Mouse (Mus musculus) small intestine, adult 2 months (tissue): Measurements from ENCODE around the gene Mfsd2b. TPM values are rescaled to one million over a fixed set of nuclear protein-coding genes. Genes with fewer than 3 reads are reported as not detected.
"Not testable (repeated sequence)": the region's sequence is repeated elsewhere in the genome, so short reads cannot be mapped to it uniquely, and the experiment has no call there.

ENCODE experiments used
- H3K27ac ChIP-seq: fragments of 200-500 bp; 2 replicates; pipeline ENCODE4 v1.5.1; 2012; ENCODE audit warnings: low read depth, low read length, control low read depth, inconsistent platforms; ENCODE audit not compliant: insufficient read depth
- H3K27me3 ChIP-seq: fragments of 200-500 bp; 2 replicates; pipeline ENCODE4 v1.6.1; 2012; ENCODE audit warnings: mild to moderate bottlenecking, moderate library complexity, low read length, inconsistent platforms; ENCODE audit not compliant: control insufficient read depth, insufficient read depth
- H3K36me3 ChIP-seq: fragments of 200-500 bp; 2 replicates; pipeline ENCODE4 v1.6.1; 2012; ENCODE audit warnings: mild to moderate bottlenecking, low read length, control low read depth, inconsistent platforms; ENCODE audit not compliant: control insufficient read depth, insufficient read depth
- H3K4me1 ChIP-seq: fragments of 200-500 bp; 2 replicates; pipeline ENCODE4 v1.6.1; 2012; ENCODE audit warnings: low read length, inconsistent platforms, mixed read lengths; ENCODE audit not compliant: control insufficient read depth, insufficient read depth, insufficient read length
- H3K4me3 ChIP-seq: fragments of 200-500 bp; 2 replicates; pipeline ENCODE4 v1.5.1; 2012; ENCODE audit warnings: low read depth, mild to moderate bottlenecking, control low read depth, inconsistent platforms, low read length, moderate library complexity
- CTCF ChIP-seq: fragments of 200-500 bp; IDR thresholded peaks from 2 replicates; pipeline ENCODE4 v1.5.1; 2012; ENCODE audit warnings: low read depth, mild to moderate bottlenecking, control low read depth, inconsistent platforms, low read length, moderate library complexity, mixed read lengths; ENCODE audit not compliant: insufficient replicate concordance, insufficient read length; ENCODE audit errors: extremely low read depth
- POLR2A ChIP-seq: fragments of 200-500 bp; IDR thresholded peaks from 2 replicates; pipeline ENCODE4 v1.6.1; 2012; ENCODE audit warnings: low read depth, mild to moderate bottlenecking, control low read depth, inconsistent platforms, low read length, moderate library complexity
- WGBS: fragments of 180-500 bp; shearing (Covaris S2); methylation state at CpG from one replicate; pipeline ENCODE4 v1.1.7; 2018; 5-methylcytosine and 5-hydroxymethylcytosine counted together
- polyA plus RNA-seq: library from polyadenylated mRNA; depleted of rRNA; stranded (reverse); fragments of >200 nt; gene quantifications from 2 replicates; pipeline ENCODE4 v1.2.3, GENCODE M21; 2012

Mfsd2b gene
- polyA plus RNA-seq, 1 experiment, result 6.1 TPM

DNA sequence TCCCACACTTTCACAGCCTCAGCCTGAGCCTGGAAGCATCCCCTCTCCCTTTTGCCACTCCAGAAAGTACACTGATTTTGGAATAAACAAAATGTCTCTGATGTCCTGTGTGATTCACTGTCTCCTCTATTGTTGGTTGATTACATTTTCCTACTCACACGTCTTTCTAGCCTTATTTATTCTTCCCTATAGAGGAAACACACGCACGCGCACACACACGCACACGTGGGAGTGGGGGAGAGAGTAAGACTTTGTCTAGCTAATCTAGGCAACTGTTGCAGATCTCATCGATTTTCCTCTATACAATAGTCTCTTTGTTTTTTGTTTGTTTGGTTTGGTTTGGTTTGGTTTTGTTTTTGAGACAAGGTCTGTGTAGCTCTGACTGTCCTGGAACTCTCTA lies 34.2 kb upstream of the Mfsd2b start:
- TF ChIP-seq POLR2A, result no peak
- TF ChIP-seq CTCF, result no peak
- WGBS, result 79% methylated on average over 7 of the region's 7 CpGs
- Histone ChIP-seq H3K36me3 (peaks cover 4% of the 10 kb centered on the region), H3K4me3 (no peak overlapping the region), H3K4me1 (peaks cover 7% of the 10 kb centered on the region; the same call in 1 of the 2 replicates), H3K27me3 (no peaks in the 10 kb centered on the region), H3K27ac (no peak overlapping the region)

DNA sequence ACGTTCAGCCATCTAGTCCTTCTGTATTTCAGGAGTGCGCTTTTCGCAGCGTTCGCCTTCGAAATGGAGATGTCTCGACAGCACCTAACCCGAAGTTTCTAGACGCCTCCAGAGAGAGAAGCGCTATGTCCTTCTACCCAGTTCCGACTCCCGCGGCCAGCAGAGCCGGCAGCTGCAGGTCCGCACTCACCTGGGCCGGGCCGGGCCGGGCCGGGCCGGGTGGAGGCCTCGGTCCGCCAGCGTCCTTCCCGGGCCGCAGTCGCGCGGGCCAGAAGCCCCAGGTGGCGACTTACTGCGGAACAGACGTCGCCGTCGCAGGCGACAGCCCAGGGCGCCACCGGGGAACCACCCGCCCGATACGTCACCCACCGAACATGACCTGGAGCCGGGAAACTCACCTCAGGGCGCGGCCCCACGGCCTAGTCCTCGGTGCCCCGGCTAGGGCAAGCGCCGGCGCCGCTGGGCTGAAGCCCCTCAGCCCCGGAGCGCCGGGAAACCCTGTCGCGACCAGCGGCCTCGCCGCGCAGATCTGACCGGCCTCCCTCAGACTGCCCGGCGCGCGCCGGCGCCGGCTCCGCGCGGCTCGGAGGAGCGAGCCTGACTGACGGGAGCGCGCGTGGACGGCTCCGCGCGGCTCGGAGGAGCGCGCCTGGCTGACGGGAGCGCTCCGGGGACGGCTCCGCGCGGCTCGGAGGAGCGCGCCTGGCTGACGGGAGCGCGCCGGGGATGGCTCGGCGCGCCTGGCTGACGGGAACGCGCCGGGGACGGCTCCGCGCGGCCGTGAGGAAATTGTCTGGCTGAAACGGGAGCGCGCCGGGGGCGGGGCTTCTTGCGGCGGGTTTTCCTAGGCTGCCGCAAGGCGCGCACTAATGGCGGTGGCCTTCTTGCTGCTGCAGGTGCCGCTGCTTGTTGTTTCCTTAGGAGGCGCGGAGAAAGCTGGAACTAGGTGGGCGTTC lies 33.1 kb upstream of the Mfsd2b start, which contains the start of gene Ubxn2a:
Gene Ubxn2a (minus strand): TSS at position 755 of the 956 bp plus-strand sequence.
- no peak for TF ChIP-seq CTCF
- TF ChIP-seq POLR2A, result peak; percentile 65
- H3K27ac ChIP-seq, result peak within 1 kb of the TSS; percentile 98
- no peaks in the 10 kb centered on the region for H3K27me3 ChIP-seq
- under 1% methylated on average over 125 of the region's 125 CpGs for WGBS
- no peaks in the 10 kb centered on the region; the same call in 1 of the 2 replicates for H3K4me1 ChIP-seq
- H3K36me3 ChIP-seq, result peaks cover 6% of the 10 kb centered on the region
- H3K4me3 ChIP-seq, result peak within 1 kb of the TSS; percentile 93

DNA sequence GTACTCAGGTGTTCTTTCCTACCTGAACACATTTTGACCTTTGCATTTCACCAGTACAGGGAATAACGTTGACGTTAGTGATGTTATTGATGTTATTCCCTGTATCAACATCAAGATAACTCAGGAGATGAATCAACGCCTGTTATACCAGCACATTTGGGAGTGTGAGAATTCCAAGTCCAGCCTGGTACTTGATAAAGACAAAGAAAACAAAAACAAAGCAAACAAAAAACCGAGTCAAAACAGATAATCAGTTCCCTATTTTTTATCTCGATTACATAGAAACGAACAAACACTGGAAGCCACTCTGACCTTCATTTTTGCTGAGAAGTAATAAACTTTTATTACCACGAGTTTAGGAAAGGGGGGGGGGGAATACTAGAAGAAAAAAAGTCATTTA lies 32.3 kb upstream of the Mfsd2b start:
- no peaks in the 10 kb centered on the region; the same call in 1 of the 2 replicates for H3K4me1 ChIP-seq
- peaks cover 7% of the 10 kb centered on the region for H3K36me3 ChIP-seq
- TF ChIP-seq POLR2A (no peak), CTCF (no peak)
- H3K4me3 ChIP-seq, result peak overlapping the region; percentile 93
- WGBS, result 10% methylated on average over 7 of the region's 7 CpGs
- H3K27me3 ChIP-seq, result no peaks in the 10 kb centered on the region
- H3K27ac ChIP-seq, result peak overlapping the region; percentile 98

DNA sequence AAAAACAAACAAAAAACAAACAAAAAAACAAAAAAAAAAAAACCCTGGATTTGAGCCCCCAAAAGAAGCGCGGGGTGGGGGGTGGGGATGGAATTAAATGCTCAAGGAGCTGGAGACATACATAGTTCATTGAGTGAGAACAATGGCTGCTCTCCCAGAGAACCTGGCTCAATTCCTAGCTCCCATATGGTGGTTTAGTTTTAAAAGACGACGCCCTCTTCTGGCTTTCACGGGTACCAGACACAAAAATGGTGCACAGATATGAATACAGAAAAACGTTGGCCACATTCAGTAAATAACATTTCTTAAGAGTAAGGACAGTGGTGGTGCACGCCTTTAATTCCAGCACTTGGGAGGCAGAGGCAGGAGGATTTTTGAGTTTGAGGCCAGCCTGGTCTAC lies 31.8 kb upstream of the Mfsd2b start:
- H3K4me1 ChIP-seq, result no peaks in the 10 kb centered on the region; the same call in 1 of the 2 replicates
- H3K36me3 ChIP-seq, result peaks cover 11% of the 10 kb centered on the region
- peak overlapping the region; percentile 84 for H3K27ac ChIP-seq
- H3K4me3 ChIP-seq, result peak overlapping the region; percentile 29; the same call in 1 of the 2 replicates
- WGBS, result 57% methylated on average over 7 of the region's 7 CpGs
- no peak for TF ChIP-seq POLR2A
- TF ChIP-seq CTCF, result no peak
- no peaks in the 10 kb centered on the region for H3K27me3 ChIP-seq

DNA sequence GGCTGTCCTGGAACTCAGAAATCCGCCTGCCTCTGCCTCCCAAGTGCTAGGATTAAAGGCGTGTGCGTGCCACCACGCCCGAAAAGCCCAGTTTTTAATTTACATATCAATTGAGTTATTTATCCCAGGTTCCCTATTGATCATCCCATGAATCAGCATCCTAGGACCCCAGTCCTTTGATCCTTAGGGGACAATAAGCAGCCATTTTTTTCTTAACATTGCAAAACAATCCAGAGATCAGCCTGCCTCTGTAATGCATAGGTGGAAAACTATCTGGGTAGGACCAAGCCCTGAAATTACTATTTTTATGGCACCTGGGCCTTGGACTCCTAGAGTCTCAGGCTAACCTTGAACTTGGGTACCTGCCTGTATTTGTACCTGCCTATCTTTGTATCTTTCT lies 23.9 kb upstream of the Mfsd2b start:
- no peak overlapping the region for H3K4me3 ChIP-seq
- no peak overlapping the region for H3K27ac ChIP-seq
- H3K27me3 ChIP-seq, result no peaks in the 10 kb centered on the region
- H3K4me1 ChIP-seq, result no peaks in the 10 kb centered on the region
- H3K36me3 ChIP-seq, result peaks cover 22% of the 10 kb centered on the region
- TF ChIP-seq CTCF (no peak), POLR2A (no peak)
- WGBS, result 91% methylated on average over 5 of the region's 5 CpGs

DNA sequence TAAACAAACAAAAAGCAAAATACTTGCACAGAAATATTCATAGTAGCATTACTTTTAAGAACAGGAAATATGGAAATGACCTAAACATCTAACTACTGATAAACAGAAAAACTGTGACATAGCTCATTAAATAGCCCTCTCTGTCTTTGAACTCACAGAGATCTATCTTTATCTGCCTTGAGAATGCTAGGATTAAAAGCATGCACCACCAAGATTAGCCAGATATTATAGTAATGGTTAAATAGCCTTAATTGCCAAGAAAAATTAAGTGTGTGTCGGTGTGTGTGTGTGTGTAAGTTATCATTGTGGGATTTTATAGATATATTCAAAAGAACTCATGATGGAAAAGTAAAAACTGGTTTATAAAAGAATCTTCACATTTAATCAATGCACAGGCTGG lies 15.7 kb upstream of the Mfsd2b start:
- H3K36me3 ChIP-seq, result peaks cover 42% of the 10 kb centered on the region
- TF ChIP-seq CTCF, result no peak
- no peak for TF ChIP-seq POLR2A
- H3K27me3 ChIP-seq, result no peaks in the 10 kb centered on the region
- H3K4me1 ChIP-seq, result no peaks in the 10 kb centered on the region
- 97% methylated on average over 1 of the region's 1 CpGs for WGBS
- no peak overlapping the region for H3K4me3 ChIP-seq
- H3K27ac ChIP-seq, result no peak overlapping the region

DNA sequence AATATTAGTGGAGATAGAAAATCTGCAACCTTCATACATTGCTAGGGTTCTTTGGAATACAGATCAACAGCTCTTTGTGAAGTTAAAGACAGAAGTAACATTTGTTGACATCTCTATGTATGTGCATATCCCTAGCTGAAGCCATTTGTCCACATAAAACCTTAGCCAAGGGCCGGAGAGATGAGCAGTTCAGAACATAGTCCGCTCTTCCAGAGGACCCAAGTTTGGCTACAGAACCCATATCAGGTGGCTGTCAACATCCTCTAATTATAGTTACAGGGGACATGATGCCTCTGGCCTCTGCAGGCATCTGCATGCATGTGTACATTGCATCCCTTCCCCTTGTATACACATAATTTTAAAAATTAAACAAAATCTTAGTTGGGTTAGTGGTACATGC lies 15.1 kb upstream of the Mfsd2b start:
- no peak for TF ChIP-seq CTCF
- no peak for TF ChIP-seq POLR2A
- no peak overlapping the region for H3K4me3 ChIP-seq
- H3K36me3 ChIP-seq, result peaks cover 44% of the 10 kb centered on the region
- H3K4me1 ChIP-seq, result no peaks in the 10 kb centered on the region
- H3K27ac ChIP-seq, result no peak overlapping the region
- H3K27me3 ChIP-seq, result no peaks in the 10 kb centered on the region
- WGBS, result 94% methylated on average over 2 of the region's 2 CpGs

DNA sequence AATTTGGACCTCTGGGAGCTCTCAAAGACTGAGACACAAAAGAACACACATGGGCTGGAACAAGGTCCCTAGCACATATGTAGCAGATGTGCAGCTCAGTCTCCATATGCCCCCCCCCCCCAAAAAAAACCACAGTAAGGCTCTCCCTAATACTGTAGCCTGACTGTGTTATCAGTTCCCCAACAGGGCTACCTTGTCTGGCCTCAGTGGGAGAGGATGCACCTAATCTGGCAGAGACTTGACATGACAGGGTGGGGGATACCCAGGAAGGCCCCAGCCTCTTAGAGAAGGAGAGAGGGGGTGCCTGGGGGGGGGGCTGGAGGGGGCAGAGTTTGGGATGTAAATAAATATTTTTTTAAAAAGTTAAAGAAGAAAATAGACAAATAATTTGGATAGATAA lies 14.6 kb upstream of the Mfsd2b start:
- H3K4me3 ChIP-seq, result no peak overlapping the region
- TF ChIP-seq POLR2A, result no peak
- TF ChIP-seq CTCF, result no peak
- H3K27ac ChIP-seq, result no peak overlapping the region
- H3K27me3 ChIP-seq, result no peaks in the 10 kb centered on the region
- peaks cover 42% of the 10 kb centered on the region for H3K36me3 ChIP-seq
- H3K4me1 ChIP-seq, result no peaks in the 10 kb centered on the region

DNA sequence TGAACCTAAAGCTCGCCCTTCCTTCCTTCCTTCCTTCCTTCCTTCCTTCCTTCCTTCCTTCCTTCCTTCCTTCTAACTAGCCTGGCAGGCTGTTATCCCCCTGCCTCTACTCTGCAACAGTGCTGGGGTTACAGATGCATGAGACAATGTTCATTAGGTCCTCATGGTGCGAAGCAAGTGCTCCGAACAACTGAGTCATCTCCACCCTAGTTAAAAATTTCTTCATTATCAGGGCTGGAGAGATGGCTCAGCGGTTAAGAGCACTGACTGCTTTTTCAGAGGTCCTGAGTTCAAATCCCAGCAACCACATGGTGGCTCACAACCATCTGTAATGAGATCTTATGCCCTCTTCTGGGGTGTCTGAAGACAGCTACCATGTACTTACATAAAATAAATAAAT lies 12.4 kb upstream of the Mfsd2b start:
- 93% methylated on average over 4 of the region's 4 CpGs for WGBS
- not testable (repeated sequence) for H3K4me1 ChIP-seq, H3K4me3 ChIP-seq, H3K27ac ChIP-seq, H3K27me3 ChIP-seq
- H3K36me3 ChIP-seq, result peaks cover 41% of the 10 kb centered on the region
